Mouse (Mus musculus) activated CD4-positive, CD25-positive, alpha-beta regulatory T cell, adult 9 weeks (primary cell): ENCODE results near the gene Aspdh. TPM values are rescaled to one million over a fixed set of nuclear protein-coding genes. Genes with fewer than 3 reads are reported as not detected.

Source experiments
- polyA plus RNA-seq: library from polyadenylated mRNA; unstranded; fragments of 100-300 nt; shearing (Covaris generic); gene quantifications from one replicate; pipeline ENCODE4 v1.2.1, GENCODE M21; 2017

The Aspdh gene
- not detected for polyA plus RNA-seq

GRCm38 (mm10) chr7:44465111-44465510 is at the start of gene Aspdh:
Gene Aspdh (plus strand): TSS chr7:44465391.

GRCm38 (mm10) chr7:44428968-44429521 is 36.1 kb upstream of the Aspdh start, which contains the start of gene Lrrc4b:
Gene Lrrc4b (plus strand): TSS chr7:44429018.

GRCm38 (mm10) chr7:44467811-44468411 is 2.7 kb downstream of the Aspdh start, which contains the start of gene Josd2:
Gene Josd2 (plus strand): TSS chr7:44467980.

GRCm38 (mm10) chr7:44495992-44496770 is 31.0 kb downstream of the Aspdh start, which contains the start of the genes Emc10 and Fam71e1:
Gene Emc10 (minus strand): TSS chr7:44496529.
Gene Fam71e1 (plus strand): TSS chr7:44496581.

Other genes starting within 250 kb of the Aspdh start
- not detected for gene Klk1b5, start 249.4 kb upstream of the Aspdh start, polyA plus RNA-seq
- gene Klk1, start 240.0 kb upstream of the Aspdh start, polyA plus RNA-seq: 1.0 TPM
- not detected for gene Gm36864, start 229.2 kb upstream of the Aspdh start, polyA plus RNA-seq
- gene 1700028J19Rik, start 218.7 kb upstream of the Aspdh start, polyA plus RNA-seq: 2.1 TPM
- 149 TPM for gene 2410002F23Rik, start 218.7 kb upstream of the Aspdh start, polyA plus RNA-seq
- not detected for gene Acp4, start 208.0 kb upstream of the Aspdh start, polyA plus RNA-seq
- gene Gm15517, start 203.9 kb upstream of the Aspdh start, polyA plus RNA-seq: not detected
- 0.43 TPM for gene Clec11a, start 158.5 kb upstream of the Aspdh start, polyA plus RNA-seq
- gene Shank1, start 155.1 kb upstream of the Aspdh start, polyA plus RNA-seq: 0.15 TPM
- 0.22 TPM for gene Syt3, start 81.3 kb upstream of the Aspdh start, polyA plus RNA-seq
- not detected for gene 1700008O03Rik, start 79.6 kb upstream of the Aspdh start, polyA plus RNA-seq
- not detected for gene Lrrc4b, start 36.4 kb upstream of the Aspdh start, polyA plus RNA-seq
- 128 TPM for gene Josd2, start 2.6 kb downstream of the Aspdh start, polyA plus RNA-seq
- gene Emc10, start 31.1 kb downstream of the Aspdh start, polyA plus RNA-seq: 160 TPM
- gene Fam71e1, start 31.2 kb downstream of the Aspdh start, polyA plus RNA-seq: 2.6 TPM
- gene Mybpc2, start 59.3 kb downstream of the Aspdh start, polyA plus RNA-seq: not detected
- gene Spib, start 66.7 kb downstream of the Aspdh start, polyA plus RNA-seq: 1.8 TPM
- gene Pold1, start 83.5 kb downstream of the Aspdh start, polyA plus RNA-seq: 58.3 TPM
- gene Nr1h2, start 88.6 kb downstream of the Aspdh start, polyA plus RNA-seq: 143 TPM
- gene Napsa, start 107.0 kb downstream of the Aspdh start, polyA plus RNA-seq: 2.2 TPM
- not detected for gene Kcnc3, start 125.3 kb downstream of the Aspdh start, polyA plus RNA-seq
- not detected for gene Myh14, start 205.5 kb downstream of the Aspdh start, polyA plus RNA-seq
- gene Izumo2, start 243.4 kb downstream of the Aspdh start, polyA plus RNA-seq: not detected